Mouse (Mus musculus): ENCODE results near the gene Pcsk6. TPM values are rescaled to one million over a fixed set of nuclear protein-coding genes. Genes with fewer than 3 reads are reported as not detected.

Gene Pcsk6
- polyA plus RNA-seq, 1 experiment = 6.5 TPM

GRCm38 (mm10) chr7:65954583-65954982 is 93.0 kb downstream of the Pcsk6 start:
- TF ChIP-seq CTCF (IDR thresholded peaks at IDR 0.05; ENCODE audit: borderline replicate concordance, extremely low read depth, insufficient read depth, insufficient read length) = no peak
- no peak for TF ChIP-seq POLR2A (IDR thresholded peaks at IDR 0.05; ENCODE audit: borderline replicate concordance, extremely low read depth, insufficient read depth, insufficient read length, poor library complexity, severe bottlenecking)
- DNase-seq (ENCODE audit: low read depth) = no peak

- peak; percentile 77 for DNase-seq (ENCODE audit: low read depth)
- no peak for TF ChIP-seq CTCF (IDR thresholded peaks at IDR 0.05; ENCODE audit: borderline replicate concordance, extremely low read depth, insufficient read depth, insufficient read length)
- TF ChIP-seq POLR2A (IDR thresholded peaks at IDR 0.05; ENCODE audit: borderline replicate concordance, extremely low read depth, insufficient read depth, insufficient read length, poor library complexity, severe bottlenecking) = no peak
These were observed 94.0 kb downstream of the Pcsk6 start for GRCm38 (mm10) chr7:65955304-65956220.

DNA sequence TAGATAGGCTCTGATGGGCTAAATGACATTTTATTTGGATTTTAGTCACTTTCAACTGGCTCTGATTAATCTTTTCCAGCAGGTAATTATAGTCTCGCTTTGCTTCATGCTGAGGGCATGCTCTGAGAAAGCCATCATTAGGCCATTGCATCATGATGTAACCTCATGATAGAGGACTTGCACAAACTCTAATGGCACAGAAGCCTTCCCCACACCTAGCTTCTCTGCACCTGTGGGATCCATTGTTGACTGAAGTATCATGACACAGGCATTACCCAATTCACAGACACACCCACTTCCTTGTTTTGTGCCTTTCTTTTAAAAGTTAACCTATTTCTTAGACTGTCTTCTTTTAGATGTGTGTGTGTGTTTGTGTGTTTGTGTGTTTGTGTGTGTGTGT is 95.7 kb downstream of the Pcsk6 start:
- no peak for DNase-seq (ENCODE audit: low read depth)
- TF ChIP-seq CTCF (IDR thresholded peaks at IDR 0.05; ENCODE audit: borderline replicate concordance, extremely low read depth, insufficient read depth, insufficient read length) = no peak
- TF ChIP-seq POLR2A (IDR thresholded peaks at IDR 0.05; ENCODE audit: borderline replicate concordance, extremely low read depth, insufficient read depth, insufficient read length, poor library complexity, severe bottlenecking) = no peak

GRCm38 (mm10) chr7:65958105-65958504 is 96.6 kb downstream of the Pcsk6 start:
- no peak for TF ChIP-seq POLR2A (IDR thresholded peaks at IDR 0.05; ENCODE audit: borderline replicate concordance, extremely low read depth, insufficient read depth, insufficient read length, poor library complexity, severe bottlenecking)
- TF ChIP-seq CTCF (IDR thresholded peaks at IDR 0.05; ENCODE audit: borderline replicate concordance, extremely low read depth, insufficient read depth, insufficient read length) = no peak
- DNase-seq (ENCODE audit: low read depth) = no peak

DNA sequence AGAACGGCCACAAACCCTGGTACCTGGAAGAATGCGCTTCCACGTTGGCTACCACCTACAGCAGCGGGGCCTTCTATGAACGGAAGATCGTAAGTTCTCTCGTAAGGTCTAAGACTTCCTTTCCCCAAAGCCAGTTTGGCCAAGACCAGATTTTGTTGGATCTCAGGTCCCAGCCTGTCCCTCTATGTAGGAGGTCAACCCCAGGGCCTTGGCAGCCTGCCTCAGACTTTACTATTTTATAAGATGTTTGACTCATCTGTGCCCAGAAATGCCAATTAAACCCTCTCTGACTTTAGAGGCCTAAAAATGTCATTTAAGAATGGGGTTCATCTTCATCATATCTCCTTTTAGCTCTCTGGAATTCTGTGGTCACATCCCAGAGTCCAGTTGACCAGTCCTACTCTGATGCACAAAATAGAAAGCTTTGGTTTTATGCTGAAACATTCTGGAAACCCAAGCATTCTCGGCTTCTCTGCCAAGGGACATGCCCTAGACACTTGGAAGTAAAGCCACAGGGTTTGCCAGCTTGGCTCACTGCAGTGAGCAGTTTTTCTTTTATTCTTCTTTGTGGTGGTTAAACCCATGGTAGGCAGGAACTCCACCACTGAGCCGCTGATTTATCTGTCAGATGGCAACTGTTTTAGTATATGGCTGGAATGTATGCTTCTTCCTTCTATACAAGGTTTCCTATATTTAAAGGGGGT is 97.8 kb downstream of the Pcsk6 start:
- no peak for DNase-seq (ENCODE audit: low read depth)
- TF ChIP-seq POLR2A (IDR thresholded peaks at IDR 0.05; ENCODE audit: borderline replicate concordance, extremely low read depth, insufficient read depth, insufficient read length, poor library complexity, severe bottlenecking) (no peak), CTCF (IDR thresholded peaks at IDR 0.05; ENCODE audit: borderline replicate concordance, extremely low read depth, insufficient read depth, insufficient read length) (no peak)

GRCm38 (mm10) chr7:65962611-65963010 is 101.1 kb downstream of the Pcsk6 start:
- no peak for DNase-seq (ENCODE audit: low read depth)
- no peak for TF ChIP-seq CTCF (IDR thresholded peaks at IDR 0.05; ENCODE audit: borderline replicate concordance, extremely low read depth, insufficient read depth, insufficient read length)
- no peak for TF ChIP-seq POLR2A (IDR thresholded peaks at IDR 0.05; ENCODE audit: borderline replicate concordance, extremely low read depth, insufficient read depth, insufficient read length, poor library complexity, severe bottlenecking)

GRCm38 (mm10) chr7:65964398-65964797 is 102.9 kb downstream of the Pcsk6 start:
- no peak for TF ChIP-seq CTCF (IDR thresholded peaks at IDR 0.05; ENCODE audit: borderline replicate concordance, extremely low read depth, insufficient read depth, insufficient read length)
- TF ChIP-seq POLR2A (IDR thresholded peaks at IDR 0.05; ENCODE audit: borderline replicate concordance, extremely low read depth, insufficient read depth, insufficient read length, poor library complexity, severe bottlenecking) = no peak
- no peak for DNase-seq (ENCODE audit: low read depth)

GRCm38 (mm10) chr7:65971301-65971700 is 109.8 kb downstream of the Pcsk6 start:
- DNase-seq (ENCODE audit: low read depth) = peak; percentile 37
- TF ChIP-seq POLR2A (IDR thresholded peaks at IDR 0.05; ENCODE audit: borderline replicate concordance, extremely low read depth, insufficient read depth, insufficient read length, poor library complexity, severe bottlenecking) (no peak), CTCF (IDR thresholded peaks at IDR 0.05; ENCODE audit: borderline replicate concordance, extremely low read depth, insufficient read depth, insufficient read length) (no peak)

DNA sequence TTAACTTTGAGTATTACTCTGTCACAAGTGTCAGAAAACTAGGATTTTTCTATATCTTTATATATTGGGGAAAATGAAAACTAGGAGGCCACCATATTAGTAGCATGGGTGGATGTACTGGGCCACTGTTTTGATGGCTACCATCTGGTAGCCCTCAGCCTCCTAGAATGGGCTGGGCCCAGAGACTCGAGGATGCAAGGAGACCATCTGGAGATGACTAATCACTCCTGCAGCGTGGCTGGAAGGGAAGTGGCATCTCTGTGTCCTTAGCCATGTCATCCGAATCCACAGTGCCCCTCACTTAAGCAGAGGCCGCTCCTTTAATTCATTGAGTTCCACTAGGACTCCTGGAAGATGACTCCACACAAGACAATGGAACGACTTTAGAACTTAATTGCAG is 115.8 kb downstream of the Pcsk6 start:
- TF ChIP-seq POLR2A (IDR thresholded peaks at IDR 0.05; ENCODE audit: borderline replicate concordance, extremely low read depth, insufficient read depth, insufficient read length, poor library complexity, severe bottlenecking) (no peak), CTCF (IDR thresholded peaks at IDR 0.05; ENCODE audit: borderline replicate concordance, extremely low read depth, insufficient read depth, insufficient read length) (no peak)

DNA sequence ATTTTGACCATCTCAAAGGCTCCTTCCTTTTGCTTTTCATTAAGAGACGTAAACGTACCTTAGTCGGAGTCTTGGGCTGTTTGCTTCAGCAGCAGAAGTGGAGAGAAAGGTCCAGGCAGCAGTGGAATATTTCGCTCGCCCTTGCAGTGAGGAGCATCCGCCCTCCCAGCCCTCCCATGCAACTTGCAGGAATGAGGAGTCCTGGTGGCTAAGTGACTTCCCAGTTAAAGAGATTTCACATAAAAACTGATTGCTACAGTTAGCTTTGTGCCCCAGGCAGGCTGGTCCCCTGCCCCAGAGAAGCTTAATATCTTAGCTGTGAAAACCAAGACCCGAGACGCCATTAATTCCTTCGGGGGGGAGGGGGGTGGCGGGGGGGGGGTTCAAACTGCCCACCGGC is 116.4 kb downstream of the Pcsk6 start:
- no peak for DNase-seq (ENCODE audit: low read depth)
- TF ChIP-seq POLR2A (IDR thresholded peaks at IDR 0.05; ENCODE audit: borderline replicate concordance, extremely low read depth, insufficient read depth, insufficient read length, poor library complexity, severe bottlenecking) (no peak), CTCF (IDR thresholded peaks at IDR 0.05; ENCODE audit: borderline replicate concordance, extremely low read depth, insufficient read depth, insufficient read length) (no peak)

More for the DNA sequence above, 115.8 kb downstream of the Pcsk6 start:
- DNase-seq (ENCODE audit: low read depth) = no peak

DNA sequence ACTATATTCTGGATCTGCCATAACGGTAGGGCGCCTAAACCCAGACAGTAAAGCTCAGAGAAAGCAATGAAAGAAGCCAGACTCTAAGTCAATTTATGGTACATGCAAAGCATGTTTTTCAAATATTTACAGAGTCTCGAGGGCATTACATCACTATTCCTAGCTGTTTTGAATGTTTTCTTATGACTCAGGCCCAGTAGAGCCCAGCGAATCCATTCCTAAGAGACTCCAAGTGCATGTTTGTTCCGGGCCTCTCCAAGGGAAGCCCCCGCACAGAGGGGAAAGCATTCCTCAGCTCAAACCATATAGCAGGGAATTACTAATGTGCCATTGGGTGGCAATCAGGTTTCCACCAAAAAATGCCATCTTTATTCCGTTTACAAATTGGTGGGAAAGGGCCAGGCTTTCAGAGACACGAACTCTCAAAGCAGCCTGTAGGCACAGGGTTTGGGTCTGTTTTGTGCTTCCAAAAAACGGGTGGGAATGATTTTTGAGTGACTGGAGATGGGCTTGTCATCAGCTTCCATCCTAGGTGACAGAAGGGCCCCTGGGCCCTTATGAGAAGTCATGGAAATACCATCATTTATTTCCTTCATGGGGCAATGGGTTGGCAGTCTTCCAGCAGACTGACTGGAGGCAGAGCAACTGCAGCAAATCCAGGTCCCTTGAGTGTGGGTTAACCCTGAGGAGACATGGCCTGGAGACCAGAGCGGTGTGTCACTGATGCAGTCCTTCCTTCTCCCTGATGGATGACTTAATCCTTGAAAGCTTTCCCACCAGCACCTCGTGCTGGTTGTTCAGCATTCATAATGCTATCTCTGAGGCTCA is 117.7 kb downstream of the Pcsk6 start:
- TF ChIP-seq CTCF (IDR thresholded peaks at IDR 0.05; ENCODE audit: borderline replicate concordance, extremely low read depth, insufficient read depth, insufficient read length) (no peak), POLR2A (IDR thresholded peaks at IDR 0.05; ENCODE audit: borderline replicate concordance, extremely low read depth, insufficient read depth, insufficient read length, poor library complexity, severe bottlenecking) (no peak)
- DNase-seq (ENCODE audit: low read depth) = no peak

Data from brain, embryonic 14.5 days (tissue).